Mouse (Mus musculus) thymus, postnatal 10 days (tissue): Measurements from ENCODE around the gene Tcf7l2.

Source experiments
- DNase-seq, 2 experiments: peaks; one replicate each; pipeline ENCODE4 v3.0.0; 2021; ENCODE audit warnings: low spot score in 2 of 2

Gene Tcf7l2

GRCm38 (mm10) chr19:55793029-55793428 is 51.4 kb downstream of the Tcf7l2 start:
- no peak for DNase-seq

- no peak for DNase-seq
Measured at GRCm38 (mm10) chr19:55794194-55794945, 52.8 kb downstream of the Tcf7l2 start.

GRCm38 (mm10) chr19:55794946-55795340 is 53.3 kb downstream of the Tcf7l2 start:
- no peak for DNase-seq

- no peak for DNase-seq
Measured at GRCm38 (mm10) chr19:55795349-55795748, 53.7 kb downstream of the Tcf7l2 start.

- no peak for DNase-seq
Measured at GRCm38 (mm10) chr19:55797834-55798233, 56.2 kb downstream of the Tcf7l2 start.

GRCm38 (mm10) chr19:55799411-55799810 is 57.8 kb downstream of the Tcf7l2 start:
- DNase-seq: no peak

- no peak for DNase-seq
Measured at GRCm38 (mm10) chr19:55800059-55800458, 58.4 kb downstream of the Tcf7l2 start.

- DNase-seq: no peak
Measured at GRCm38 (mm10) chr19:55803121-55803520, 61.5 kb downstream of the Tcf7l2 start.

- DNase-seq: no peak
Measured at GRCm38 (mm10) chr19:55803797-55804196, 62.2 kb downstream of the Tcf7l2 start.

- DNase-seq: no peak
Measured at GRCm38 (mm10) chr19:55804795-55805194, 63.2 kb downstream of the Tcf7l2 start.

GRCm38 (mm10) chr19:55806434-55807193 is 65.0 kb downstream of the Tcf7l2 start:
- no peak for DNase-seq

- DNase-seq: no peak
Measured at GRCm38 (mm10) chr19:55807194-55808053, 65.8 kb downstream of the Tcf7l2 start.

GRCm38 (mm10) chr19:55808304-55808703 is 66.7 kb downstream of the Tcf7l2 start:
- no peak for DNase-seq

GRCm38 (mm10) chr19:55809539-55809938 is 67.9 kb downstream of the Tcf7l2 start:
- no peak for DNase-seq

- DNase-seq: no peak
Measured at GRCm38 (mm10) chr19:55812236-55812635, 70.6 kb downstream of the Tcf7l2 start.

- no peak for DNase-seq
Measured at GRCm38 (mm10) chr19:55815010-55815790, 73.6 kb downstream of the Tcf7l2 start.

- no peak for DNase-seq
Measured at GRCm38 (mm10) chr19:55816974-55817373, 75.4 kb downstream of the Tcf7l2 start.

GRCm38 (mm10) chr19:55820202-55820601 is 78.6 kb downstream of the Tcf7l2 start:
- DNase-seq: no peak

- DNase-seq: no peak
Measured at GRCm38 (mm10) chr19:55825001-55825827, 83.6 kb downstream of the Tcf7l2 start.

- DNase-seq: no peak
Measured at GRCm38 (mm10) chr19:55825951-55826507, 84.4 kb downstream of the Tcf7l2 start.
